Mouse (Mus musculus) gastrocnemius, postnatal 10 days (tissue): Measurements from ENCODE around the gene Chp1. TPM values are rescaled to one million over a fixed set of nuclear protein-coding genes. Genes with fewer than 3 reads are reported as not detected.
"Not testable (repeated sequence)": the region's sequence is repeated elsewhere in the genome, so short reads cannot be mapped to it uniquely, and the experiment has no call there.

Source experiments
- DNase-seq: peaks from one replicate; pipeline ENCODE4 v3.0.0; 2021; ENCODE audit warnings: mixed read lengths
- long read RNA-seq, 2 experiments: library from polyadenylated mRNA; stranded (forward); transcript quantifications; one replicate each; pipeline ENCODE4 v2.0.0; 2021
- total RNA-seq, 2 experiments: library from RNA; stranded (reverse); gene quantifications; 2 replicates each; pipeline ENCODE4 v1.2.3; 2021

Chp1 gene
- 10 to 100 TPM; 55.8 to 57.9 TPM for total RNA-seq
- long read RNA-seq, experiment 1, transcript Chp1-201 (7 exons, 2,609 nt), result major isoform, 45 of 54 reads
- long read RNA-seq, experiment 1, partial matches to known transcripts, result 1 of 54 reads
- long read RNA-seq, experiment 1, other reads (novel, unspliced or antisense), result 5 of 54 reads
- long read RNA-seq, experiment 2, transcript Chp1-201 (7 exons, 2,609 nt), result major isoform, 49 of 60 reads
- long read RNA-seq, experiment 2, partial matches to known transcripts, result 6 of 60 reads
- long read RNA-seq, experiment 2, other reads (novel, unspliced or antisense), result 3 of 60 reads

DNA sequence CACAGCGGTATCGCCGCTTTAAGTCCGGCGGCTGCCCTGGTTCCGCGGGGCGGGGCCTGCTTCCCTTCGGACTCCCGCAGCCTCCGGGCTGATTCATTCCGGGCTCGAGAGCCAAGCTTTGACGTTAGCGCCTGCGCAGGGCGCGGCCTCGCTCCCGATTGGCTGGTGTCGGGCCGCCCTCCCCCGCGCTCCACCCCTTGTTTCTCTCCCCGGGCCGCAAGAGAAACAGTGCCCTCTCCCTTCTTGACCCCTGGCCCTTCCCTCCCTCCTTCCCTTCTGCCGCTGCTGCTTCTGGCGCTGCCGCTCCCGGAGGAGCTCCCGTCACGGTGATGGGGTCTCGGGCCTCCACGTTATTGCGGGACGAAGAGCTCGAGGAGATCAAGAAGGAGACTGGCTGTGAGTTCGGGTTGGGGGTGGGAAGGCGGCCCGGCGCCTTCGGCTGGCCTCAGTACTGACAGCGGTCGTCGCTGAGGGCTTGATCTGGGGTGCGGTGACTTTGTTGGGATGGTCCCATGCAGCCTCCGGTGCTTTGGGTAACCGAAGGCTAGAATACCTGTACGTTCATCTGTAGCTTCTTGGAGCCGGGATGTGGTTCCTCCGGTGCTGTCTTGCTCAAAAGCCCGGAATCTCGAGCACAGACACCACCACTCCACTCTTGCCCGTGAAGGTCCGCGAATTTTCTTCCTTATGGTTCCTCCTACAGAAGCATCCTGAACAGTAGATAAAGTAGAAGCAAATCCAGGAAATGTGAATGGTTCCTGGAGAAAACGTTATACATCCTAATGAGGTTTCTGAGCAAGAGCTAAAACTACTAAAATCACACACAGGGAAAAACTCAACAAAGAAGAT lies at the start of gene Chp1, which contains the start of gene Exd1:
Gene Chp1 (plus strand): TSS at position 176 of the 849 bp plus-strand sequence.
Gene Exd1 (minus strand): TSS at position 106 of the 849 bp plus-strand sequence.
- peak; percentile 99 for DNase-seq

- no peak for DNase-seq
These were observed 48.6 kb upstream of the Chp1 start for GRCm38 (mm10) chr2:119498859-119499258.

- no peak for DNase-seq
These were observed 46.4 kb upstream of the Chp1 start for GRCm38 (mm10) chr2:119500965-119501652.

GRCm38 (mm10) chr2:119507108-119507507 lies 40.4 kb upstream of the Chp1 start:
- no peak for DNase-seq

GRCm38 (mm10) chr2:119508518-119508917 lies 39.0 kb upstream of the Chp1 start:
- not testable (repeated sequence) for DNase-seq

DNA sequence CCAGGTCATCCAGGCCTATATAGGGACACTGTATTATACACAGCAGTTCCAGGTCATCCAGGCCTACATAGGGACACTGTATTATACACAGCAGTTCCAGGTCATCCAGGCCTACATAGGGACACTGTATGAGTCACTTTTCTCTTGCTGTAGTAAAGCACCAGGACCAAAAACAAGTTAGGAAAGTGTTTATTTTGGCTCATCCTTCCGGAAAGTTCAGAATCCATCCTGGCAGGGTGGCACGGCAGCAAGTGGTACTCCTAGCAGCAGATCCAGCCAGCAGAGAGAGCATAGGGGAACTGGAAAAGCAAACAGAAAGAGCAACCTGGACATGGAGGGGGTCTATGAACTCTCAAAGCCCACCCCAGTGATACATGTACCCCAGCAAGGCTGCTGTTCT lies 36.6 kb upstream of the Chp1 start:
- DNase-seq, result no peak

DNA sequence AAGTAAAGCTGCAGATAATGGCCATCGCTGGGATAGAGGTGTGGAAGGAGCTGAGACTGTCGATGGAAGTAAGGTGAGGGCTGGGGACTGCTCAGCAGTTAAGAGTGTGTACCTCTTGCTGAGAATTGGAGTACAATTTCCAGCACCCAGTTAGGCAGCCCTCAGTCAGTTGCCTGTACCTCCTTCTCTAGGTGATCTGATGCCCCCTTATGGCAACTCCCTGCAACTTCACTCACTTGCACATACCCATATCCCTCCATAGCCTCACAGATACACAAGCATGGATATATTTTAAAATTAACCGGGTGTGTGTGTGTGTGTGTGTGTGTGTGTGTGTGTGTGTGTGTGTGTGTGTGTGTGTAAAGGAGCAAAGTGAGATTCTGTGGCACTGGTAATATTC lies 35.2 kb upstream of the Chp1 start:
- no peak for DNase-seq

DNA sequence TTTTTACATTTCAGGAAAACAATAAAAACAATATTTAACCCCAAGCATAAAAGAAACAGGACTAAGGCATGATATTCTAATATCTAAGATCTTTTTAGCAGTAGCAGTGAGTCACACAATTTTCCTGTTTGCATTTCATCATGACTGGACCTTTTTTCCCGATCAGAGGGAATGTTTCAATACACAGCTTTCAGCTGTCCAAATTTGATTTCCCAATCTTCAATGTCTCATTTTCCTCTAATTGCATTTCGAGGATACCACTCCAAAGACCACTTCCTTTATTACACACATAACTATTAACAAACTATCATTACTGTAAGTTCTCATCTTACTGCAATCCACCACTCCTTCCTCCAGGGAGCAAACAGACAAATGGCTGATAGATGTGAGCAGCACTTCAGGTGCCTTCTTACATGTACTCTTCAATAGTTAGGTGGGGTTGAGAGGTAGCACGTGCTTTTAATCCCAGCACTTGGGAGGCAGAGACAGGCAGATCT lies 33.4 kb upstream of the Chp1 start:
- no peak for DNase-seq

GRCm38 (mm10) chr2:119516811-119517210 lies 30.7 kb upstream of the Chp1 start:
- DNase-seq, result no peak

DNA sequence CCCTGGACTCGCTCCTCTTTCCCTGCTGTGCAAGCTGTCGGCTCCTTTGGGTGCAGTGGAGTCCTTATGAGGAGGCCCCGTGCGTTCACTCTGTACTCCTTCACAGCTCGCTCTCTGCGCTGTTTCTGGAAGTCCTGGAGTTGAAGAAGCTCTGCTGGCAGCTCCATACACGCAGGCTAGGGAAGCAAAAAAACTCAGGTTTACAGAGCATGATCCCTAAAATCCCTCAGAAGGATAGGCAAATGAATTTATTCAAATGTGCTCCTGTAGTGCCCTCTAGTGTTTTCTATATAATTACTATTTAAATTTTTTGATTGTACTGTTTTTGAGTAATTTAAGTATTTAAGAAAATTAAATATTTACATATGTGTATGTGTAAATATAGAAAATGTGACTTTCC lies 26.9 kb upstream of the Chp1 start:
- no peak for DNase-seq

- DNase-seq, result no peak
These were observed 23.7 kb upstream of the Chp1 start for GRCm38 (mm10) chr2:119523836-119524235.

DNA sequence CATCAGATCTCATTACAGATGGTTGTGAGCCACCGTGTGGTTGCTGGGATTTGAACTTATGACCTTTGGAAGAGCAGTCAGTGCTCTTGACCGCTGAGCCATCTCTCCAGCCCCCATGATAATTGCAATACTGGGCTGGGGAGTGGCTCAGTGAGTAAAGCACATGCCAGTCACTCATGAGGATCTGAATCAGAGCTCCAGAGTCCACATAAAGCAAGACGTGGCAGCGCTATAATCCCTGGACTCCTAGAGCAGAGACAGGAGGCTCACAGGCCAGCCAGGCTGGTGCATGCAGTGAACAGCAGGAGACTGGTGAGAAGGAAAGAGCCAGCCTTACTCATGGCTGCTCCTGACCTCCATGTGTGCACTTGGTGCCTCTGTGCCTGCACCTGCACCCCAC lies 22.1 kb upstream of the Chp1 start:
- DNase-seq, result no peak

DNA sequence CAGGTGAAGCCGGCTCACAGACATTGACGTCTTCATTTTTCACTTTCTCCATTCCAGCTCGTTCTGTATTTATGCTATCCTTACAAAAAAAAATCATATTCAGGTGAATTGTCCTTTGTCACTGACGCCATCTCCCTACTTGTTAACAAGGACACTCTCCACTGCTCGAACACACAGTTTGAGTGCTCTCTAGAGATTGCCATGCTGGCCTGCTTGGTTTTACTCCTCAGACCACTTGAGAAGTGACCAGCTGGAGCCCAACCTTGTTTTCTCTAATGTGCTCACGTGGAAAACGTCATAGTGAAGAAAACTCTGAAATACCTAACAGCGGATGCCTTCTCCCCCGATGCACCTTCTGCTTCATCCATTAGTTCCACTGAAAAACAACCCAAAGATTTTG lies 8.7 kb upstream of the Chp1 start:
- no peak for DNase-seq

DNA sequence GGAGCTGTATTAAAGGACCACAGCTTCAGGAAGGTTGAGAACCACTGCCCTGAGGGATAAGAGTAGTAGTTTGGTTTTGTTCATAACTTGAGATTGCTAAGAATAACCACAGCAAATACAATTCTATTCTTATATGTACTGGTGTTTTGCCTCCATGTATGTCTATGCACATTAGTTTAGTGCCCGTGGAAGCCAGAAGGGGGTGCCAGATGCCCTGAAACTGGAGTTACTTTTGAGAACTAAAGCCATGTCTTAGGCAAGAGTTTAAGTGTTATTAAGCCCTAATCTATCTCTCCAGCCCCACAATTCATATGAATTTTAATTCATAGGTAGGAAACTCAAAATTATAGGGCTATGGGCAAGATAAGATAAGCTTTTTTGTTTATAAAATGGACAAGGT lies 5.4 kb upstream of the Chp1 start:
- peak; percentile 42 for DNase-seq

- no peak for DNase-seq
These were observed 3.8 kb upstream of the Chp1 start for GRCm38 (mm10) chr2:119543656-119544055.

DNA sequence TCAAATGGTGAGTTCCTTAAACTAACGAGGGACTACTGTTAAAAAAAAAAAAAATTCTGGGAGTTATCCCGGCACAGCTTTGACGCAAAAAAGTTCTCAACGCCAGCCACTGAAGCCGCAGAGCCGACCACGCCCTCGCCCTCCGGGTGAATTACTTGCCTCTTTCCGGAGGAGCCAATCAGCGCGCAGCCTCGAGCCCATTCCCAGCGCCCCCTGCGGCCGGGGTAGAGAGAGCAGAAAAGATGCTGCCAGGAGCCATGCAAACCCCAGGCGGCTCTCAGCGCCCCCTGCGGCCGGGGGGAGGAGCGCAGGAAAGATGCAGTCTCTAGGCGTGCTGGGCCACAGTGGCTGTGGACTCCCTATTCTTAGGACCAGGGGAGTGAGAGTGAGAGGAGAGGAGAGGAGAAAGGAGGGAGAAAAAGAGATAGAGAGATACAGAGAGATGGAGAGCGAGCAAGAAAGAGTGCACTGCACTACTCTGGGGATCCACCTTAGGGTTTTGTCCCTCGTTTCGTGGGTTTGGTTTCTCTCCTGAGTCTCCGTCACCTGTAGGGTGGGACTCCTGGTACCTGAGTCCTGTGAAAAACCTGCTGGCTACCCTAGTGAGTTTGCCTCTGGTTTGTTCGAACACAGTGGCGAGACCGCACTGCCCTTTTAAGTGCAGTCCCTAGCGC lies 512 bp upstream of the Chp1 start:
- peak; percentile 82 for DNase-seq

- DNase-seq, result no peak
These were observed 819 bp downstream of the Chp1 start for GRCm38 (mm10) chr2:119548371-119548660.

DNA sequence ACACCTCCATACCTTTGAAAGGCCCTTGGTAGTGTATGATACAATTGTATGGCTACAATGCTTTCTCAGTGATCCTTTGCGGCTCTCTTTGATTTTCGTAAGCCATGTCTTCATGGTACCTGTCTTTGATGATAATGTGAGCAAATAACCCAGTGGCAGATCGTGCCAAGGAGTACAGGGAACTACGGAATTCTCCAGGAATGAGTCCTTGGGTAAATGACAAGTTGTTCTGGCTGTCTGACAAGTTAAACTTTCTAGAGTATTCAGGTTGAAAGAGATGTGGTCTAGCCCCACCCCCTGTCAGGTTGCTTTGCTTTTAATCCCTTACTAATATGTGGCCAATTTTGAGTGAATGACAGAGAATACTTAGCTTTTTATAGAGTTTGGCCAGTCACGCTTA lies 1.2 kb downstream of the Chp1 start:
- DNase-seq, result no peak

GRCm38 (mm10) chr2:119549678-119550077 lies 2.2 kb downstream of the Chp1 start:
- DNase-seq, result no peak

DNA sequence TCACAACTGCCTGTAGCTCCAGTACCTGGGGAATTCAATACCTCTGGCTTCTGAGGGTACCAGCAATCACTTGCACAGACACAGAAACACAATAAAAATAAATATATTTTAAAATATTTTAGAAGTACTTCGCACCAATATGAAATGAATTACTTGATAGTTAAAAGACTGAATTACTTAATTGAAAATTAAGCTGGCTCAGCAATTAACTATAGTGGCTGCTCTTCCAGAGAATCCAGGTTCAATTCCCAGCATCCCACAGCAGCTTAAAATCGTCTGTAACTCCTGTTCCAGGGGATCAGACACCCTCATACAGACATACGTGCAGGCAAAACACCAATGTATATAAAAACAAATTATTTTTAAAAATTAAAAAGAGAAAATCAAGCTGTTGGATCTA lies 10.5 kb downstream of the Chp1 start:
- no peak for DNase-seq

DNA sequence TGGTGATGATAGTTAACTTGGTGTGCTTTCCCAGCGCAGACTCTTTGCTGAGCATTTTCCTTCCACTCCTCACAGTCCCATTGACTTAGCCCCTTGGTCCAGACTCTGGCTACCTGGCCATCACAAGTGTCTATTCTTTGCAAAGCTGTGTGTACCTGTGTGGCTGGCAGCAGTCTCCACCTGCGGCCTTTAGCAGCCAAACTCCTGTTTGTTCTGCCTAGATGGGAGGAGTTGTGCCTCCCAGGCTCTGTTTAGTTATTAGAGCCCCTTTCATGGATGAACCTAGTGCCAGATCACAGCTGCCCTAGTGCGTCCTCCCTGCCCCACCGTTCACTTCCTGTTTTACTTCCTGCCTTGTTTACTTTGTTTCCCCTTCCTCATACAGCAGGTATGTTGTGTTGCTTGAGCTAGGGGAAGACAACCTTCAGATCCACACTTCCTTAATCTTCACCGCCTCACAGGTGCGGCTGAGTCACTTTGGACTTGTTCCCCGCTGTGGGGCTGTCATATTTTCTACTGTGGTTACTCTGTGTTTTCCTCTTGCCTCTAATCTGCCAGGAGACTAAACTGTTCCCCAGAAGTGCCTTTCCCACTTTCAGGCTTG lies 11.3 kb downstream of the Chp1 start:
- DNase-seq, result no peak

DNA sequence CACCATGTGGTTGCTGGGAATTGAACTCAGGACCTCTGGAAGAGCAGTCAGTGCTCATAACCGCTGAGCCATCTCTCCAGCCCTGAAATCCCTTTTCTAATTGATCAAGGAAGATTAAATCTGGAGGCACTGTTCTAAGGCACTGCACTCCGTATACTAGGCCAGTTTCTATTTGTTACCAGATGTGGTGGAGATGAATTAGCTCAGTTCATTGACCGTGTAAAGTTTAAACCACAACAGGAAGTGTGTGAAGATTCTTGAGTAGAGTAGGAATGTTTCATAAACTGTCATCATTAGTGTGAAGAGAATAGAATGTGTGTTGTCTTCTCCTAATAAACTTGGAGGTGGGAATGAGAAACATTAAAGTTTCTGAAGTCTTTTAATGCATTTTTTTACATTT lies 14.3 kb downstream of the Chp1 start:
- no peak for DNase-seq
